Mouse (Mus musculus) ES-E14 (cell line): Measurements from ENCODE around the gene Lin9.

Experiments used
- HCFC1 ChIP-seq: IDR thresholded peaks from 2 replicates; pipeline ENCODE4 v1.6.1; 2012; ENCODE audit warnings: low read length, inconsistent platforms, borderline replicate concordance; ENCODE audit not compliant: insufficient read depth
- MAFK ChIP-seq: IDR thresholded peaks from 2 replicates; pipeline ENCODE4 v1.6.1; 2014; ENCODE audit warnings: mild to moderate bottlenecking, low read depth, low read length, inconsistent platforms; ENCODE audit not compliant: insufficient read depth

GRCm38 (mm10) chr1:180600578-180600977 is 40.4 kb upstream of the Lin9 start:
- TF ChIP-seq MAFK (no peak), HCFC1 (no peak)
